Mouse (Mus musculus): Measurements from ENCODE around the gene Fank1. TPM values are rescaled to one million over a fixed set of nuclear protein-coding genes. Genes with fewer than 3 reads are reported as not detected.

Gene Fank1
- total RNA-seq, 2 experiments from 2014 or later: not detected

GRCm38 (mm10) chr7:133801823-133802222 lies 25.2 kb downstream of the Fank1 start:
- no peak overlapping the region for H3K4me3 ChIP-seq
- intact Hi-C loops (cut with DNase I): no loop called here
- no peak overlapping the region for H3K27ac ChIP-seq
- TF ChIP-seq CTCF (IDR thresholded peaks at IDR 0.05): no peak
- DNase-seq: no peak

- TF ChIP-seq CTCF (IDR thresholded peaks at IDR 0.05): peak; percentile 86
- peak; percentile 78 for DNase-seq
- intact Hi-C loops (cut with DNase I): loop anchor here (1.0 to 5.0 kb wide), 2 partner anchors 19 to 762 kb away; no protein-coding TSS in a partner anchor
- H3K27ac ChIP-seq: no peak overlapping the region
- H3K4me3 ChIP-seq: no peak overlapping the region
These were observed 29.0 kb downstream of the Fank1 start for GRCm38 (mm10) chr7:133805614-133806175.

GRCm38 (mm10) chr7:133812927-133813326 lies 36.3 kb downstream of the Fank1 start:
- no peak for TF ChIP-seq CTCF (IDR thresholded peaks at IDR 0.05)
- DNase-seq: no peak
- intact Hi-C loops (cut with DNase I): no loop called here

GRCm38 (mm10) chr7:133813331-133813730 lies 36.7 kb downstream of the Fank1 start:
- no peak for TF ChIP-seq CTCF (IDR thresholded peaks at IDR 0.05)
- no peak for DNase-seq
- intact Hi-C loops (cut with DNase I): no loop called here
- H3K4me3 ChIP-seq: no peak overlapping the region
- H3K27ac ChIP-seq: no peak overlapping the region

More at GRCm38 (mm10) chr7:133812927-133813326, 36.3 kb downstream of the Fank1 start:
- Histone ChIP-seq H3K4me3 (no peak overlapping the region), H3K27ac (no peak overlapping the region)

- no peak for DNase-seq
- intact Hi-C loops (cut with DNase I): loop anchor here (1.0 kb wide), 1 partner anchor 17 kb away; no protein-coding TSS in a partner anchor
- Histone ChIP-seq H3K27ac (no peak overlapping the region), H3K4me3 (no peak overlapping the region)
- peak; percentile 34; the same call in 1 of the 2 replicates for TF ChIP-seq CTCF (IDR thresholded peaks at IDR 0.05)
These were observed 47.1 kb downstream of the Fank1 start for GRCm38 (mm10) chr7:133823751-133824150.

GRCm38 (mm10) chr7:133824579-133824978 lies 47.9 kb downstream of the Fank1 start:
- H3K27ac ChIP-seq: no peak overlapping the region
- DNase-seq: no peak

GRCm38 (mm10) chr7:133828514-133828913 lies 51.9 kb downstream of the Fank1 start:
- H3K27ac ChIP-seq: no peak overlapping the region
- no peak overlapping the region for H3K4me3 ChIP-seq
- intact Hi-C loops (cut with DNase I): no loop called here
- no peak for DNase-seq
- no peak for TF ChIP-seq CTCF (IDR thresholded peaks at IDR 0.05)

More at GRCm38 (mm10) chr7:133824579-133824978, 47.9 kb downstream of the Fank1 start:
- H3K4me3 ChIP-seq: no peak overlapping the region
- peak; percentile 72 for TF ChIP-seq CTCF (IDR thresholded peaks at IDR 0.05)
- intact Hi-C loops (cut with DNase I): loop anchor here (1.0 kb wide), 1 partner anchor 18 kb away; no protein-coding TSS in a partner anchor

- no peak for TF ChIP-seq CTCF (IDR thresholded peaks at IDR 0.05)
- Histone ChIP-seq H3K27ac (no peak overlapping the region), H3K4me3 (no peak overlapping the region)
- intact Hi-C loops (cut with DNase I): no loop called here
- DNase-seq: no peak
These were observed 52.9 kb downstream of the Fank1 start for GRCm38 (mm10) chr7:133829579-133829978.

GRCm38 (mm10) chr7:133839546-133839945 lies 62.9 kb downstream of the Fank1 start:
- Histone ChIP-seq H3K4me3 (no peak overlapping the region), H3K27ac (no peak overlapping the region)
- intact Hi-C loops (cut with DNase I): no loop called here
- TF ChIP-seq CTCF (IDR thresholded peaks at IDR 0.05): 0 out of 2 replicates have a peak, but pooled peaks have one; percentile 1
- no peak for DNase-seq

GRCm38 (mm10) chr7:133842079-133842478 lies 65.4 kb downstream of the Fank1 start:
- no peak for TF ChIP-seq CTCF (IDR thresholded peaks at IDR 0.05)
- intact Hi-C loops (cut with DNase I): no loop called here

GRCm38 (mm10) chr7:133847175-133847574 lies 70.5 kb downstream of the Fank1 start:
- intact Hi-C loops (cut with DNase I): no loop called here
- H3K27ac ChIP-seq: no peak overlapping the region

More at GRCm38 (mm10) chr7:133842079-133842478, 65.4 kb downstream of the Fank1 start:
- H3K4me3 ChIP-seq: no peak overlapping the region
- DNase-seq: no peak
- H3K27ac ChIP-seq: no peak overlapping the region

GRCm38 (mm10) chr7:133848180-133848579 lies 71.5 kb downstream of the Fank1 start:
- DNase-seq: no peak

More at GRCm38 (mm10) chr7:133847175-133847574, 70.5 kb downstream of the Fank1 start:
- DNase-seq: no peak
- TF ChIP-seq CTCF (IDR thresholded peaks at IDR 0.05): no peak
- no peak overlapping the region for H3K4me3 ChIP-seq

GRCm38 (mm10) chr7:133850735-133851134 lies 74.1 kb downstream of the Fank1 start:
- peak; percentile 42 for TF ChIP-seq CTCF (IDR thresholded peaks at IDR 0.05)
- intact Hi-C loops (cut with DNase I): no loop called here
- Histone ChIP-seq H3K27ac (no peak overlapping the region), H3K4me3 (no peak overlapping the region)
- DNase-seq: no peak

More at GRCm38 (mm10) chr7:133848180-133848579, 71.5 kb downstream of the Fank1 start:
- Histone ChIP-seq H3K4me3 (no peak overlapping the region), H3K27ac (no peak overlapping the region)
- TF ChIP-seq CTCF (IDR thresholded peaks at IDR 0.05): no peak
- intact Hi-C loops (cut with DNase I): no loop called here

- H3K4me3 ChIP-seq: no peak overlapping the region
- TF ChIP-seq CTCF (IDR thresholded peaks at IDR 0.05): no peak; the same call in 1 of the 2 replicates
- DNase-seq: peak; percentile 68
- H3K27ac ChIP-seq: no peak overlapping the region
- intact Hi-C loops (cut with DNase I): loop anchor here (1.0 kb wide), 3 partner anchors 367 to 710 kb away; no protein-coding TSS in a partner anchor
These were observed 79.6 kb downstream of the Fank1 start for GRCm38 (mm10) chr7:133856278-133856677.
